Mouse (Mus musculus) gastrocnemius, postnatal 14 days (tissue): ENCODE measurements around the gene Leo1. TPM values are rescaled to one million over a fixed set of nuclear protein-coding genes. Genes with fewer than 3 reads are reported as not detected.

Source experiments
- DNase-seq: peaks from one replicate; pipeline ENCODE4 v3.0.0; 2021; ENCODE audit warnings: mixed read lengths
- intact Hi-C: fragments of 180-260 bp; cut with DNase I; formaldehyde crosslinking; loops from one replicate; pipeline ENCODE4 v1.15.1; 2025; ENCODE audit warnings: low total_unique reads
- long read RNA-seq, 2 experiments: library from polyadenylated mRNA; stranded (forward); transcript quantifications; one replicate each; pipeline ENCODE4 v2.0.0; 2021
- total RNA-seq, 2 experiments: library from RNA; stranded (reverse); gene quantifications; 2 replicates each; pipeline ENCODE4 v1.2.3; 2021

The Leo1 gene
- 10 to 100 TPM; 17.3 to 22.2 TPM for total RNA-seq
- long read RNA-seq, experiment 1, transcript Leo1-201 (12 exons, 2,180 nt), result major isoform, 15 of 16 reads
- long read RNA-seq, experiment 1, partial matches to known transcripts, result 0 of 16 reads
- long read RNA-seq, experiment 1, other reads (novel, unspliced or antisense), result 1 of 16 reads
- long read RNA-seq, experiment 2, transcript Leo1-201 (12 exons, 2,180 nt), result major isoform, 20 of 20 reads
- long read RNA-seq, experiment 2, partial matches to known transcripts, result 0 of 20 reads
- long read RNA-seq, experiment 2, other reads (novel, unspliced or antisense), result 0 of 20 reads

GRCm38 (mm10) chr9:75440796-75441666 is at the start of gene Leo1:
Gene Leo1, plus strand, starts transcription at chr9:75441524.
- intact Hi-C loops, result no loop called here
- DNase-seq, result peak; percentile 88

- no peak for DNase-seq
- intact Hi-C loops, result no loop called here
These were observed 48.1 kb upstream of the Leo1 start for GRCm38 (mm10) chr9:75393251-75393650.

GRCm38 (mm10) chr9:75395971-75396370 is 45.4 kb upstream of the Leo1 start:
- intact Hi-C loops, result no loop called here
- no peak for DNase-seq

- intact Hi-C loops, result no loop called here
- no peak for DNase-seq
These were observed 42.3 kb upstream of the Leo1 start for GRCm38 (mm10) chr9:75399069-75399468.

- DNase-seq, result no peak
- intact Hi-C loops, result no loop called here
These were observed 40.7 kb upstream of the Leo1 start for GRCm38 (mm10) chr9:75400639-75401038.

GRCm38 (mm10) chr9:75401593-75402504 is 39.5 kb upstream of the Leo1 start:
- intact Hi-C loops, result no loop called here
- DNase-seq, result no peak

GRCm38 (mm10) chr9:75403520-75403919 is 37.8 kb upstream of the Leo1 start:
- intact Hi-C loops, result no loop called here

GRCm38 (mm10) chr9:75406121-75406520 is 35.2 kb upstream of the Leo1 start:
- no peak for DNase-seq
- intact Hi-C loops, result no loop called here

More at GRCm38 (mm10) chr9:75403520-75403919, 37.8 kb upstream of the Leo1 start:
- no peak for DNase-seq

GRCm38 (mm10) chr9:75407803-75408202 is 33.5 kb upstream of the Leo1 start:
- intact Hi-C loops, result no loop called here
- DNase-seq, result peak; percentile 49

- intact Hi-C loops, result no loop called here
- no peak for DNase-seq
These were observed 33.0 kb upstream of the Leo1 start for GRCm38 (mm10) chr9:75408204-75408826.

GRCm38 (mm10) chr9:75409031-75409851 is 32.1 kb upstream of the Leo1 start:
- intact Hi-C loops, result no loop called here
- peak; percentile 88 for DNase-seq

- intact Hi-C loops, result no loop called here
- DNase-seq, result peak; percentile 98
These were observed 31.4 kb upstream of the Leo1 start, which contains the start of gene Mapk6 for GRCm38 (mm10) chr9:75409852-75410378. Gene Mapk6, minus strand, starts transcription at chr9:75410005.

- intact Hi-C loops, result no loop called here
- DNase-seq, result no peak
These were observed 30.3 kb upstream of the Leo1 start for GRCm38 (mm10) chr9:75410868-75411487.

- intact Hi-C loops, result no loop called here
- no peak for DNase-seq
These were observed 29.7 kb upstream of the Leo1 start for GRCm38 (mm10) chr9:75411584-75411983.

GRCm38 (mm10) chr9:75413206-75413605 is 28.1 kb upstream of the Leo1 start:
- intact Hi-C loops, result no loop called here
- DNase-seq, result no peak

- no peak for DNase-seq
- intact Hi-C loops, result no loop called here
These were observed 27.1 kb upstream of the Leo1 start for GRCm38 (mm10) chr9:75414204-75414603.

- DNase-seq, result no peak
- intact Hi-C loops, result no loop called here
These were observed 19.1 kb upstream of the Leo1 start for GRCm38 (mm10) chr9:75422251-75422691.

- intact Hi-C loops, result no loop called here
- DNase-seq, result no peak
These were observed 17.6 kb upstream of the Leo1 start for GRCm38 (mm10) chr9:75423683-75424082.
